Mouse (Mus musculus): Measurements from ENCODE around the gene Plekha5.
"Not testable (repeated sequence)": the region's sequence is repeated elsewhere in the genome, so short reads cannot be mapped to it uniquely, and the experiment has no call there.

GRCm38 (mm10) chr6:140605173-140605572, 181.3 kb downstream of the Plekha5 start:
- TF ChIP-seq POLR2A (IDR thresholded peaks at IDR 0.05; ENCODE audit: low read depth, low read length); CTCF (IDR thresholded peaks at IDR 0.05; ENCODE audit: extremely low read depth, insufficient read length, insufficient replicate concordance, low read depth, low read length): not testable (repeated sequence)
